ENCODE assay signal across 8 mouse cellular contexts in genomic region chr16:33023750-33024149, GRCm38 (mm10). TPM values are rescaled to one million over a fixed set of nuclear protein-coding genes. Genes with fewer than 3 reads are reported as not detected.
A peak's percentile ranks its signal among the peaks of the same experiment; 100 is the strongest.
DNase-seq lines count a peak whose midpoint lies in the region; ATAC-seq lines count a peak whose summit lies in the region.

No protein-coding gene starts in this region.

- H3K4me1 ChIP-seq in forebrain, embryonic 14.5 days (ENCODE audit: control insufficient read depth, insufficient read depth, low read length) = peaks cover 3% of the 10 kb centered on the region; the same call in 1 of the 2 replicates

- H3K27ac ChIP-seq in forebrain, embryonic 14.5 days (ENCODE audit: low read depth, low read length) = no peak overlapping the region

- 4% methylated on average over 4 of the region's 4 CpGs for WGBS in forebrain, embryonic 14.5 days

- H3K9ac ChIP-seq in forebrain, embryonic 14.5 days (ENCODE audit: low read length) = no peak overlapping the region

- no peaks in the 10 kb centered on the region for H3K9me3 ChIP-seq in forebrain, embryonic 14.5 days (replicated peaks; ENCODE audit: control insufficient read depth, low read length)

- DNase-seq in Muller cell, postnatal 12 days (ENCODE audit: inconsistent ontology term) = peak; percentile 71
- peak; percentile 78 for DNase-seq in forebrain, embryonic 14.5 days (ENCODE audit: low spot score)
- DNase-seq in heart, postnatal 4 days = peak; percentile 94
- DNase-seq in layer of hippocampus, adult 9-11 months = peak; percentile 81
- DNase-seq in lung, postnatal 25 days (ENCODE audit: low spot score) = peak; percentile 88
- DNase-seq in right cerebral cortex, postnatal 4 days = peak; percentile 85
- DNase-seq in yolk sac, embryonic 10.5 days (ENCODE audit: low spot score) = peak; percentile 75

- H3K36me3 ChIP-seq in forebrain, embryonic 14.5 days (ENCODE audit: control insufficient read depth, insufficient read depth, low read length) = no peaks in the 10 kb centered on the region

- H3K4me2 ChIP-seq in forebrain, embryonic 14.5 days (ENCODE audit: low read length) = no peak overlapping the region

- ATAC-seq in cerebellum, adult (ENCODE audit: insufficient number of reproducible peaks, low FRiP score, low TSS enrichment) = peak; percentile 83
- ATAC-seq in forebrain, embryonic 14.5 days = peak; percentile 60; the same call in 1 of the 2 replicates

- no peak overlapping the region for H3K4me3 ChIP-seq in forebrain, embryonic 14.5 days (ENCODE audit: low read depth, low read length)

- H3K27me3 ChIP-seq in forebrain, embryonic 14.5 days (replicated peaks; ENCODE audit: control insufficient read depth, insufficient read depth, low read length) = no peaks in the 10 kb centered on the region

RNA-seq across cellular contexts. Expression of gene Iqcg, which starts 32.3 kb away (rescaled TPM):
- 4.9 and 6.1 TPM in 2 replicates for polyA plus RNA-seq in forebrain, embryonic 14.5 days (2014; fragmentation: Nextera tagmentation; extraction: Ambion mirVana)
- total RNA-seq in heart, postnatal 4 days (2021) = under 1 TPM; 0.57 to 0.97 TPM

RNA-seq across cellular contexts. Expression of gene Rpl35a, which starts 32.5 kb away (rescaled TPM):
- 507 and 649 TPM in 2 replicates for polyA plus RNA-seq in forebrain, embryonic 14.5 days (2014; fragmentation: Nextera tagmentation; extraction: Ambion mirVana)
- 100 to 1,000 TPM; 427 to 468 TPM for total RNA-seq in heart, postnatal 4 days (2021)

RNA-seq across cellular contexts. Expression of gene Lmln, which starts 38.6 kb away (rescaled TPM):
- 1.5 and 2.1 TPM in 2 replicates for polyA plus RNA-seq in forebrain, embryonic 14.5 days (2014; fragmentation: Nextera tagmentation; extraction: Ambion mirVana)
- total RNA-seq in heart, postnatal 4 days (2021) = 1 to 10 TPM; 4.1 to 4.8 TPM
